Mouse (Mus musculus): Measurements from ENCODE around the gene Cog3.

The Cog3 gene

GRCm38 (mm10) chr14:75697928-75698327, 56.4 kb downstream of the Cog3 start:
- no peak for DNase-seq (ENCODE audit: low spot score in 2 of 2)

- DNase-seq (ENCODE audit: low spot score in 2 of 2): no peak
These were observed 58.2 kb downstream of the Cog3 start for GRCm38 (mm10) chr14:75696096-75696495.

GRCm38 (mm10) chr14:75690428-75690827, 63.9 kb downstream of the Cog3 start:
- DNase-seq (ENCODE audit: low spot score in 2 of 2): no peak

GRCm38 (mm10) chr14:75676316-75676715, 78.0 kb downstream of the Cog3 start:
- no peak for DNase-seq (ENCODE audit: low spot score in 2 of 2)

GRCm38 (mm10) chr14:75669085-75669645, 85.2 kb downstream of the Cog3 start:
- no peak for DNase-seq (ENCODE audit: low spot score in 2 of 2)

- no peak for DNase-seq (ENCODE audit: low spot score in 2 of 2)
These were observed 88.7 kb downstream of the Cog3 start for GRCm38 (mm10) chr14:75665430-75666180.

- no peak for DNase-seq (ENCODE audit: low spot score in 2 of 2)
These were observed 92.8 kb downstream of the Cog3 start for GRCm38 (mm10) chr14:75661548-75661947.

- DNase-seq (ENCODE audit: low spot score in 2 of 2): no peak
These were observed 93.4 kb downstream of the Cog3 start for GRCm38 (mm10) chr14:75660936-75661335.

Measured in urinary bladder, postnatal 36 days (tissue).